Mouse (Mus musculus) liver (tissue): ENCODE measurements around the gene Stk11ip.

ENCODE experiments used
- DNase-seq: peaks from one replicate; pipeline ENCODE4 v3.0.0-alpha.2; 2020; ENCODE audit warnings: mixed read lengths

The Stk11ip gene

DNA sequence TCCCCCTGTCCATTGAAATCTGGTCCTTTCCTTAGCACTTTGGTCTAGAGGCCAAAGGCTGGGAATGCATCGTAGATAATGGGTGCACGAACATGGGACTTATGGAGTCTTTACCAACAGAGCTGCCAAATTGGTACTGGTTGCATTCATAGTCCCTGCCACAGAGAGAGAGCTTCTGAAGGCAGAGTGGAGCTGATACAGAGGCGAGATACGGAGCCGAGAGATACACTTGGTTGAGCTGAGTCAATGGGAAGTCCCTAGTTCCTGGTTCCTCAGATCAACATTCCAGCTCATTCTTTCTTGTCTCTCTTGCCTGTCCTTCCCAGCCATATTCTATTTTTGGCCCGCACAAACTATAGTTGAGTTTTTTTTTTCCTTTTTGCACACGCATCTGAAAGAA, 52.4 kb downstream of the Stk11ip start:
- DNase-seq: no peak

DNA sequence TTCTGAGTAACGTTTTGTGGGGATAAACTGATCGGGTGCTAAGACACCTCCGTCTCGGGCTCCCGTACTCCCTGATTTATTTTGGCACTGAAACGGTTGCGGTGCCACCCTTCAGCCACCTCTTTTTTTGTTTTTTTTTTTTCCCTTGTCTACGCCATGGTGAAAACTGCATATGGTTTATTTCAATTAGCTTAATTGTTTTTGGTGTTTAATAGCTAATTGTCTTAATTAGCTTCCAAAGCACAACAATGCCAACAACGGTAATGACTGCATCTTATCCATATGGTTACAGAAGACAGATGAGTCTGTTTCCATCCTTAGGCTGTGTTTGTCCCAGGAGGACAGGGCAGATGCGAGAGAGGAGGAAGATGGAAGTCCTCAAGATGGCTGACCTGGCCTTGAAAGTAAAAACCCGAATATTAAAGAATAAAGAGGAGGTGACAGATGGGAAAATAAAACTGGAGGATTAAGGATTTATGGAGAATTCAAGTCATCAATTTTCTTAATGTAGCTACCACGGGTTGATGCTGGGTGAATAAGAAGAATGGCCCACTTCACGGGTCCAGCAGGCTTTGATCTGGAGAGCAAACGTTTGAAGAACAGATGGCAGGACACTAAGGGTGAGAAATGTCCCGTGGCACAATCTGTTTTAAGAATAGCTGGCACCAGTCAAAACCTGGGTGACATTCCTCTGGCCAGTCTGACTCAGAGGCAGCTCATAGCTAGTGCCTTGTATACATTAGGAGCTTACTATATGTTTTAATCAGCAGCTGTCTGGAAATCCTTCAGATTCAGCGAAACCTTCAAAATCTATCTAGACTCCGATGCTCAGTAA, 53.4 kb downstream of the Stk11ip start:
- no peak for DNase-seq

DNA sequence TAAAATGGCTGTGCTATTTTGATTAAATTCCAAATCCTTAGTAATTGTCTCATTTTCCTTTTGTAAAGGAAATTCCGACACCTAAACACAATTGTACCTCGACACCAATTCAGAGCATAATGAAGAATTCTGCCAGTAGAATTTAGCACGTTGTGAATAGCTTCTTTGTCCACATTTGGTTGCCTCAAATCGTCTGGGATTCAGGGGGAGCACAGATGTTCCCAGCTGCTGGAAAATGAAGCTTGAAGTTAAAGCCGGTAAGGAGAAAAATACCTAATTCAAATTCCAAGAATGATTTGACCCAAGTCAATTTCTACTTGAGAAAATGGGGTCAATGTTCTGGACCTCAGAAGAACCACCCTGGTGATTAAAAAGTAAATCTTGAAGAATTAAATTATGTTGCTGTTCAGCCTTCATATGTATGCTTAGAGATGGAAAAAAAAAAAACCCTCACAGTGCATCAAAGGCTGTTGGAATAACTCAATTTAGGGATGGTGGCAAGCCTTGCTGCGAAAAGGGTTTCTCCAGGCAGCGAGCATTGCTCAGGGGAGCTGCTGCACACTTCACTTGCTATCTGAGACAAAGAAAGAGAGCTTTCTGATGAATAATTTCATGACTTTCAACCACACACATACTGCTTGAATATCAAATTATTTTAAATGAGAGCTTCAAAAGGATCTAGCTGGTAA, 60.8 kb downstream of the Stk11ip start:
- DNase-seq: no peak

DNA sequence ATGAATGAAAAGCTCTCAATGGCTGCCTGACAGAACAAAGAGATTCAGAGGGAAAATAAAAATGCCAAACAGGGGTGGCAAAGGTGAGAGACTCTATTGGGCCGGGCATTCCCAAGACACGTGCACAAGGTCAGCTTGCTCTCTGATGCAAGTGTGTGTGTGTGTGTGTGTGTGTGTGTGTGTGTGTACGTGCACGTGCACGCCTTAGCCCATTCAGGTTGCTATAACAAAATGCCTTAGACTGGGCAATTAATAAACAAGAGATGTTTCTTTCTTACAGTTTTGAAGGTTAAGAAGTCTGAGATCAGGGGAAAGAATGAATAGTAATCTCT, 61.3 kb downstream of the Stk11ip start:
- no peak for DNase-seq

DNA sequence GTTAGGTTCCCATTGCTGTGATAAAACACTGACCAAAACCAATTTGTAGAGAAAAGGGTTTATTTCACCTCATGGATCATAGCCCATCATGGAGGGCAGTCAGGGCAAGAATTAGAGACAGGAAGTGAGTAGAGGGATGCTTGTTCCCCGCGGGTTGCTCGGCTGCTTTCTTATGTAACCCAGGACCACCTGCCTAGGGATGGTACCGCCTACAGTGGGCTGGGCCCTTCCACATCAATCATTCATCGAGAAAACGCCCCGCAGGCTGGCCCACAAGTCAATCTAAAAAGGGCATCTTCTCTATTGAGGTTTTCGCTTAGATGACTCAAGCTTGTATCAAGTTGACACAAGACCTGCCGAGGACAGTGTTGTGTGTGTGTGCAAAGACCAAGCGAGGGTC, 61.7 kb downstream of the Stk11ip start:
- DNase-seq: no peak

DNA sequence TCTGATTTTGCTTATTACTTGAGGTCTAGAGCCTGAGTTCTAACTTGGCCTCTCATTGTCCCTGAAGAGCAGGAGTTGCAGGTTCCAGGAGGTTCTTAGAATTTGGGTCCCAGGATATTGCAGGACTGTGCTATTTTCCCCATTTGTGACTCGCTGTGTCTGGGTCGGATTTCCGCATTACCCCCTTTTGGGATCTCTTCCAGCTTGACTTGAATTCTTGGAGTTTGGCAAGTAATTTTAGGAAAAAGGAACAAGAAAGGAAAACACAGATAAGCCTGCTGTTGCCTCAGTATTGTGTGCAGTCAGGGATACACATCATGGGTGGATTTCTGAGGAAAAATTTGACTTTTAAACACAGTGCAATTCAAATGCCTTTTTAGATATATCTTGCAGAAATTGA, 65.5 kb downstream of the Stk11ip start:
- DNase-seq: no peak
